Mouse (Mus musculus): ENCODE measurements around the gene Hmcn1.

DNA sequence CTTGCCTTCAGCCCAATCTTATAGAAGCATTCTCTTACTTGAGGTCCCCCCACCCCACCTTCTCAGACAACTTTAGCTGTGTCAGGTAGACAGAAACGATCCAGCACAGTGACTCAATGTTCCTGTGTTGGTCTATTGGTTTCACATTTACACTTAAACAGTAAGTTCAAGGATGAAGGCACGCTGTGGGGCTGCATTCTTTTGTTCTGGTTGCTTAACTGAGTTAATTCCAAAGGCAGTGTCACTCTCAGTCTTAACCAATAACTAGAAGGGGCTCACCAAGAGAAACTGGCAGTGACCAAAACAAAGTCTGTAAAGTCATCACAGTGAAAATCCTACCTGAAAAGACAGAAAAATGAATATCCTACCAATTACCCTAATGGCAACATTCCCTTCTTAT lies 44.3 kb downstream of the Hmcn1 start:
- TF ChIP-seq POLR2A (IDR thresholded peaks at IDR 0.05; ENCODE audit: borderline replicate concordance, control insufficient read depth, low read depth, low read length) (no peak), CTCF (IDR thresholded peaks at IDR 0.05; ENCODE audit: control insufficient read depth, insufficient read depth, low read length) (no peak)
